Mouse (Mus musculus) ES-E14 (cell line): Measurements from ENCODE around the gene Patz1. TPM values are rescaled to one million over a fixed set of nuclear protein-coding genes. Genes with fewer than 3 reads are reported as not detected.

Experiments
- DNase-seq: peaks from one replicate; pipeline ENCODE4 v3.0.0-alpha.2; 2013; ENCODE audit warnings: low read depth, low spot score
- H3K27ac ChIP-seq: 2 replicates; pipeline ENCODE4 v1.5.1; 2012; ENCODE audit warnings: low read depth, mild to moderate bottlenecking, low read length, moderate library complexity, mixed read lengths; ENCODE audit not compliant: poor library complexity, insufficient read depth, severe bottlenecking
- H3K36me3 ChIP-seq: 2 replicates; pipeline ENCODE4 v1.6.1; 2012; ENCODE audit warnings: mild to moderate bottlenecking, low read length, moderate library complexity, mixed read lengths; ENCODE audit not compliant: control insufficient read depth, poor library complexity, insufficient read depth, severe bottlenecking
- H3K4me1 ChIP-seq, 2 experiments: fragments of 150-350 bp in 1 of 2; sonication (generic) in 1 of 2; 2 replicates each; pipeline ENCODE4 v1.6.1; 2012; ENCODE audit warnings: low read length in 2 of 2, mild to moderate bottlenecking in 1 of 2, mixed read lengths in 1 of 2; ENCODE audit not compliant: control insufficient read depth in 2 of 2, insufficient read depth in 2 of 2, poor library complexity in 1 of 2
- H3K4me3 ChIP-seq, 2 experiments: fragments of 150-350 bp in 1 of 2; sonication (generic) in 1 of 2; 2 replicates each; pipeline ENCODE4 v1.5.1; 2012; ENCODE audit warnings: low read length in 2 of 2, low read depth in 1 of 2, mild to moderate bottlenecking in 1 of 2, mixed read lengths in 1 of 2; ENCODE audit not compliant: insufficient read depth in 1 of 2, poor library complexity in 1 of 2, severe bottlenecking in 1 of 2
- H3K9ac ChIP-seq: 2 replicates; pipeline ENCODE4 v1.6.1; 2012; ENCODE audit warnings: low read depth, mild to moderate bottlenecking, low read length, mixed read lengths; ENCODE audit not compliant: poor library complexity, insufficient read depth, severe bottlenecking
- H3K9me3 ChIP-seq: fragments of 150-350 bp; sonication (generic); 2 replicates; pipeline ENCODE4 v1.6.1; 2012; ENCODE audit warnings: low read depth, mild to moderate bottlenecking, low read length; ENCODE audit not compliant: control insufficient read depth, insufficient read depth
- CHD2 ChIP-seq: IDR thresholded peaks from 2 replicates; pipeline ENCODE4 v1.6.1; 2014; ENCODE audit warnings: mild to moderate bottlenecking, low read depth, low read length, inconsistent platforms
- HCFC1 ChIP-seq: IDR thresholded peaks from 2 replicates; pipeline ENCODE4 v1.6.1; 2012; ENCODE audit warnings: low read length, inconsistent platforms, borderline replicate concordance; ENCODE audit not compliant: insufficient read depth
- MAFK ChIP-seq: IDR thresholded peaks from 2 replicates; pipeline ENCODE4 v1.6.1; 2014; ENCODE audit warnings: mild to moderate bottlenecking, low read depth, low read length, inconsistent platforms; ENCODE audit not compliant: insufficient read depth
- ZC3H11A ChIP-seq: IDR thresholded peaks from 2 replicates; pipeline ENCODE4 v1.6.1; 2012; ENCODE audit warnings: low read depth, mild to moderate bottlenecking, inconsistent platforms, low read length, borderline replicate concordance
- ZNF384 ChIP-seq: IDR thresholded peaks from 2 replicates; pipeline ENCODE4 v1.6.1; 2012; ENCODE audit warnings: low read depth, low read length, inconsistent platforms
- in situ Hi-C, 2 experiments: fragments of 600-800 bp; cut with MboI; formaldehyde crosslinking; loops; one replicate each; pipeline ENCODE4 v1.15.1; 2025; ENCODE audit warnings: low sequenced_read_pairs in 2 of 2, inconsistent platforms in 1 of 2; ENCODE audit not compliant: unreplicated experiment in 2 of 2
- total RNA-seq: library from RNA; depleted of rRNA; stranded (reverse); fragments of 300-350 nt; gene quantifications from 2 replicates; pipeline ENCODE4 v1.2.3, GENCODE M21; 2012

Gene Patz1
- total RNA-seq, 1 experiment = 61.8 TPM

GRCm38 (mm10) chr11:3265291-3266078 lies 23.2 kb upstream of the Patz1 start:
- peaks cover 17% of the 10 kb centered on the region for H3K36me3 ChIP-seq
- H3K9me3 ChIP-seq = no peaks in the 10 kb centered on the region
- H3K27ac ChIP-seq = peak overlapping the region; percentile 84
- DNase-seq = no peak
- peak overlapping the region; percentile 97 for H3K9ac ChIP-seq
- H3K4me3 ChIP-seq = peak overlapping the region; percentile 83 to 90
- peaks cover 5 to 14% of the 10 kb centered on the region in 2 experiments for H3K4me1 ChIP-seq
- TF ChIP-seq MAFK = no peak
- no peak for TF ChIP-seq HCFC1
- no peak for TF ChIP-seq ZNF384
- TF ChIP-seq ZC3H11A = no peak
- TF ChIP-seq CHD2 = no peak; the same call in 1 of the 2 replicates
- in situ Hi-C loops = no loop called here

- peak; percentile 89 for DNase-seq
- peaks cover 13% of the 10 kb centered on the region for H3K36me3 ChIP-seq
- in situ Hi-C loops = no loop called here
- H3K4me1 ChIP-seq = peaks cover 5 to 15% of the 10 kb centered on the region in 2 experiments
- peak within 1 kb of the TSS; percentile 84 for H3K27ac ChIP-seq
- peak within 1 kb of the TSS; percentile 83 to 90 for H3K4me3 ChIP-seq
- peak within 1 kb of the TSS; percentile 97 for H3K9ac ChIP-seq
- no peaks in the 10 kb centered on the region for H3K9me3 ChIP-seq
- peak; percentile 95 for TF ChIP-seq CHD2
- TF ChIP-seq HCFC1 = peak; percentile 62; the same call in 1 of the 2 replicates
- TF ChIP-seq MAFK = no peak
Observed at GRCm38 (mm10) chr11:3266079-3266685, 22.5 kb upstream of the Patz1 start, which contains the start of gene Drg1. Gene Drg1 (minus strand): TSS chr11:3266415.

- Histone ChIP-seq H3K9me3 (no peaks in the 10 kb centered on the region), H3K9ac (no peak overlapping the region; the same call in 1 of the 2 replicates), H3K4me3 (peak overlapping the region; percentile 71 to 73), H3K4me1 (peaks cover 5 to 15% of the 10 kb centered on the region in 2 experiments), H3K27ac (no peak overlapping the region; the same call in 1 of the 2 replicates), H3K36me3 (peaks cover 8% of the 10 kb centered on the region; the same call in 1 of the 2 replicates)
- TF ChIP-seq HCFC1 (no peak), ZC3H11A (no peak), CHD2 (no peak), ZNF384 (peak; percentile 67), MAFK (no peak)
- no peak for DNase-seq
- in situ Hi-C loops = no loop called here
Observed at GRCm38 (mm10) chr11:3267133-3267532, 21.5 kb upstream of the Patz1 start.

- no peak for TF ChIP-seq HCFC1
- no peak for TF ChIP-seq MAFK
- TF ChIP-seq ZC3H11A = no peak
- no peak for TF ChIP-seq ZNF384
- TF ChIP-seq CHD2 = no peak
- H3K27ac ChIP-seq = no peak overlapping the region
- in situ Hi-C loops = no loop called here
- H3K4me3 ChIP-seq = no peak overlapping the region
- peaks cover 5 to 15% of the 10 kb centered on the region in 2 experiments for H3K4me1 ChIP-seq
- no peaks in the 10 kb centered on the region for H3K9me3 ChIP-seq
- DNase-seq = no peak
- H3K36me3 ChIP-seq = no peaks in the 10 kb centered on the region
- no peak overlapping the region; the same call in 1 of the 2 replicates for H3K9ac ChIP-seq
Observed at GRCm38 (mm10) chr11:3269241-3269640, 19.4 kb upstream of the Patz1 start.
